Mouse (Mus musculus) cerebellum, postnatal 36 days (tissue): ENCODE data around the gene Btbd35f6.
"Not testable (repeated sequence)": the region's sequence is repeated elsewhere in the genome, so short reads cannot be mapped to it uniquely, and the experiment has no call there.

Experiments
- DNase-seq, 2 experiments: peaks; one replicate each; pipeline ENCODE4 v3.0.0; 2021 to 2022; ENCODE audit warnings: mixed read lengths in 2 of 2

The Btbd35f6 gene

DNA sequence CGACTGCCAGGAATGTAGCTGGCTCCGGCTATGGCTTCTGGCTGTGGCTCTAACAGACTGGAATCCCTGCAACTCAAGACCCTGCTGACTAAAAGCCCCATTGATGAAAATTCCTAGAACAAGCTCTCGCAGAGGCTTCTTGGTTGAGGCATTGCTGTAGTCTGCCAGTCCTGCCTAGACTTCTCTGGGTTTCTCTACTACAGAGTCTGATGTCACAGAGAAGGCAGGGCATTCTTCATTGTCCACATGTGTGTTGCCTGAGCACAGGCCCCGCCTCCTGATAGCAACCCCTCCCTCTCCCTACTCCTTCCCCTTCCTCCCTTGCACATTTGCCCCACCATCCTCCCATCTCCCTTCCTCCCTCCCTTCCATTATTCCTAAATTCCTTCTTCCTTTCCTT, at the start of gene Btbd35f6:
Btbd35f6 (minus strand) TSS at position 101 of the 400 bp plus-strand sequence.
- not testable (repeated sequence) for DNase-seq

DNA sequence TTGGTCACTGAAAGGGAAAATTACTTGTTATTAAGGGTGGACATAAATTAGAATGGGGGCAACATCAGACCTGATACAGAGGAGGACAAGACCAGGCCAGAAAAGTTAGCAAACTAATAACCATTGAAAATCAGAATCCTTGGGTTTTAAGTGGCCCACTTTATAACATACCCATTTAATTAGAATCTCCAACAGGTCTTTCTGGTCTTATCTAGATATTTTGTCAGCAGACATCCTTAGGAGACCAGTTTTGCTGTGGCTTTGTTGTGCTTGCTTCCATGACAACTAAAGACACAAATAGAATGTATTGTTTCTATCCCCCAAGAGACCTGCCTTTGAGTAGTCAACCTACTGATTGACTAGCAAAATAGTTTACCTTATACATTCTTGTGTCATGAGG, 30.4 kb upstream of the Btbd35f6 start, which contains the start of gene Gm21870:
Gm21870 (minus strand) TSS at position 101 of the 400 bp plus-strand sequence.
- DNase-seq: not testable (repeated sequence)

DNA sequence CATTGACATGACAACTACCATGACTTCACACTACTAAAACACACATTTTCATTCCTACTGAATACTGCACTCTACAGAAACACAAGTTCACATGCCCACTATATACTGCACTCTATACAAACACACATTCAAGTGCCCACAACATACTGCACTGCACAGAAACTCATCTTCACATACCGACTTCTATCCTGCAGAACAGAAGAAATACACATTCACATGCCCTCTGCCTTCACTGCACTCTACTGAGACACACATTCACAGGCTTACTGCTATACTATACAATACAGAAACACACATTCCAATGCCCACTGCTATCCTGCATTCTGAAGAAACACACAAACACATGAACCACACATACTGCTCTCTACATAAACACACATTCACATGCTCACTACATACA, 26.1 kb downstream of the Btbd35f6 start:
- not testable (repeated sequence) for DNase-seq

DNA sequence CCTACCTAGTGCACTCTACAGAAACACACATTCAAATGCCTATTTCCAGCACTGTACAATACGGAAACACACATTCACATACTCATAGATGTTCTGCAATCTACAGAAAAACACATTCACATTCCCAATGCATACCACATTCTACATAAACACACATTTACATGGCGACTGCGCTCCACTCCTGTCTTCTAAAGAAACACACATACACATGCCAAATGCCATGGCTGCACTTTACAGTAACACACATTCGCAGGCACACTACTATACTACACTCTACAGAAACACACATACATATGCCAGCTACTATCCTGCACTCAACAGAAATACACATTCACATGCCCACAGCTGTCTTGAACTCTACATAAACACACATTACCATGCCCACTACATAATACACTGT, 28.1 kb downstream of the Btbd35f6 start:
- DNase-seq: not testable (repeated sequence)

DNA sequence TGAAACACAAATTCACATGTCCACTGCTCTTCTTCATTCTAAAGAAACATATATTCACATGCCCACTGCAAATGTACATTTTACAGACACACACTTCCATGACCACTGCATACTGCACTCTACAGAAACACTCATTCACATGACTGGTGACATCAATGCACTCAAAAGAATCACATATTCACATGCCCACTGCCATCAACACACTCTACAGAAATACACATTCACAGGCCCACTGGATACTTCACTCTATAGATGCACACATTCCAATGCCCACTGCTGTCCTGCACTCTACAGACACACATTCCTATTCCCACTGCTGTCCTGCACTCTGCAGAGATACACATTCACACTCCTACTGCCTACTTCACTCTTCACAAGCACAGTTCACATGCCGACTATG, 30.0 kb downstream of the Btbd35f6 start:
- not testable (repeated sequence) for DNase-seq

DNA sequence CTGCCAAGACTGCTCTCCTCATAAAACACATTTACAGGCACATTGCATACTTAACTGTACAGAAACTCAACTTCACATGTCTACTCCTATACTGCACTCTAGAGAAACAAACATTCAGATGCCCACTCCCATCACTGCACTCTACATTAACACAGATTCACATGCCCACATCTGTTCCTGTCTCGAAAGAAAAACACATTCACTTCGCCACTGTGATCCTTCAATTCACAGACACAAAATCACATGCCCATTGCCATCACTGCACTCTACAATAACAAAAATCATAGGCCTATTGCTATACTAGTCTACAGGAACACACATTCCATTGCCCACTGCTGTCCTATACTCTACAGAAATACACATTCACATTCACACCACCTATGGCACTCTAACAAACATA, 30.9 kb downstream of the Btbd35f6 start:
- DNase-seq: not testable (repeated sequence)
